Mouse (Mus musculus) left cerebral cortex, adult 2 months (tissue): ENCODE data around the gene Smg6. TPM values are rescaled to one million over a fixed set of nuclear protein-coding genes. Genes with fewer than 3 reads are reported as not detected.
A peak's percentile ranks its signal among the peaks of the same experiment; 100 is the strongest.

Experiments
- DNase-seq, 2 experiments: peaks; one replicate each; pipeline ENCODE4 v3.0.0; 2021 to 2022; ENCODE audit warnings: low spot score in 2 of 2, mixed read lengths in 1 of 2; ENCODE audit errors: extremely low spot score in 1 of 2
- H3K27ac ChIP-seq: fragments of 200-600 bp; 2 replicates; pipeline ENCODE4 v1.8.1; 2022
- H3K4me3 ChIP-seq: fragments of 200-600 bp; 2 replicates; pipeline ENCODE4 v1.8.1; 2022
- CTCF ChIP-seq: fragments of 200-600 bp; IDR thresholded peaks from 2 replicates; pipeline ENCODE4 v1.8.1; 2022; ENCODE audit warnings: antibody characterized with exemption, mild to moderate bottlenecking, moderate library complexity
- intact Hi-C: fragments of 180-260 bp; cut with DNase I; formaldehyde crosslinking; loops from one replicate; pipeline ENCODE4 v1.15.1; 2025
- total RNA-seq, 2 experiments: library from RNA; stranded (reverse); gene quantifications; 2 replicates each; pipeline ENCODE4 v1.2.3; 2021

Gene Smg6
- total RNA-seq, 2 experiments from 2014 or later, result 30.9 to 32.6 TPM

DNA sequence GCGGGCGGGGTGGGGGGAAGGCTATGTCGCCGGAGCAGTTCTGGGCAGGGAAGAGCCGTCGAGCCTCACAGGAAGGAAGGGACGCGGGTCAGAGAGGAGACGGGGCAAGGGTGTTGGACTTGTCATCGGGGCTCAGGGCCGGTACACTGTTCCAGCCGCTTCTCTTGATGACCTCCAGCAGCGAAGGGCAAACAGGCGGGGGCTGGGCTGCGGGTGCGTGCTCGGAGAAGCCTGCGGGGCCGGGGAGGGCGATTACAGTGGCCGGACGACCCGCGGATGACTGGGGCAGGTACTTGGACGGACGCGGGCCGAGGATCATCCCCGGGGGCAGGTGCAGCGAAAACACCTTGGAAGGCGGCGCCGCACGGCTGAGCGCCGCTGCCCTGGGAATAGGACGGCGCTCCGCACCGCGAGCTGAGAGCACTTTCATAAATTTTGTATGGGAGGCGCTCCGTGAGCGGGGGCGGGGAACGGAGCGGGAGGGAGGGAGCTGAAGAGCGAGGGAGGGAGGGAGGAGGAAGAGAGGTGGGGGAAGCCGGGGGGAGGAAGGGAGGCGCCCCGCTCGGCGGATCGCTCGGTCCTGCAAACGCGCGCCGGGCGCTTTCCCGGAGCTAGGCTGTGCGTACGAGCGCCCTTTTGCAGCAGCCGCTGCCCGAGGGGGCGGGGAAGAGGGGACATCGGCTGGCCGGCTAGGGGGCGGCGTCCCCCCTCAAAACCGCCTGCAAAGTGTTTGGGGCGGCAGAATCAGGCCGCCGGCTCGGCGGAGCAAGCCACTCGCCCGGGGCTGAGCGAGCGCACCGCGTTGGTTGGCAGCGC lies 267.8 kb downstream of the Smg6 start, which contains the start of gene Rtn4rl1:
Gene Rtn4rl1 (plus strand): TSS at position 528 of the 816 bp plus-strand sequence.
- intact Hi-C loops, result loop anchor here (1.0 to 5.0 kb wide), 4 partner anchors 37 to 269 kb away; partner anchors contain the start of gene Tlcd2
- H3K4me3 ChIP-seq, result peak within 1 kb of the TSS; percentile 87
- peak; percentile 74 to 76 for DNase-seq
- peak within 1 kb of the TSS; percentile 94 for H3K27ac ChIP-seq
- TF ChIP-seq CTCF, result no peak

DNA sequence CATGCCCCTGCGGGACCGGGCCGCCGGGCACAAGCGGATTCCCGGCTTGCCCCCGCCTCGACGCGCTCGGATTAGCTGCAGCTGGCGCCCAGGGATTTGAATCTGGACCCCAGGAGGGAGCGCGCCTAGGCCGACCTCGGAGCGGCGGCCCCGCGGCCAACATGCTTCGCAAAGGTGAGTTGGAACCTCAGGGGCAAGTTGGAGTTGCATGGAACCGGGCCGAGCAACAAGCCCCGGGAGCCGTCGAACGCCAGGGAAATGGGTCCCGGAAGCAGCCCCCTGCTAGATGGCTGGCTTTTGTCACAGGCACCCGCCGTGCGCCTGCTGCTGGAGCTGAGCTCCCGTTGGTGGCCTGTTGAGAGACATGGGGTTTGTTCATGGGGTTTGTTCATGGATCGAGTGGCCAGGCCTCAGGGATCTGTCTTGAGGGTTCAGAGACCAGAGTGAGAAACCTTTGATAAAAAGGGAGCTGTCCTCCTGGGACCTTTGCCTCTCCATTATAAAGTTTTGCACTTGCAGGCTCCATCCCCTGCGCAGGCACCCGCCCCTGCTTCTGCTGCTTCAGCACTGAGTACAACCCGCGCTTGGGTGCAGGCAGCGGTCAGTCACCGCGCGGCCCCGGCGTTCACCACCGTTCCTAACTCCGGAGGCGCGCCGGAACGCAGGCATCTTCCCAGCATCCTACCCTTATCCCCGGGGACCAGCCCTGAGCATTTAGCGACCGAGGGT lies 268.7 kb downstream of the Smg6 start:
- Histone ChIP-seq H3K4me3 (peak overlapping the region; percentile 87), H3K27ac (peak overlapping the region; percentile 94)
- intact Hi-C loops, result loop anchor here (5.0 kb wide), 2 partner anchors 203 to 268 kb away; partner anchors contain the start of gene Tlcd2
- no peak for TF ChIP-seq CTCF
- DNase-seq, result no peak

DNA sequence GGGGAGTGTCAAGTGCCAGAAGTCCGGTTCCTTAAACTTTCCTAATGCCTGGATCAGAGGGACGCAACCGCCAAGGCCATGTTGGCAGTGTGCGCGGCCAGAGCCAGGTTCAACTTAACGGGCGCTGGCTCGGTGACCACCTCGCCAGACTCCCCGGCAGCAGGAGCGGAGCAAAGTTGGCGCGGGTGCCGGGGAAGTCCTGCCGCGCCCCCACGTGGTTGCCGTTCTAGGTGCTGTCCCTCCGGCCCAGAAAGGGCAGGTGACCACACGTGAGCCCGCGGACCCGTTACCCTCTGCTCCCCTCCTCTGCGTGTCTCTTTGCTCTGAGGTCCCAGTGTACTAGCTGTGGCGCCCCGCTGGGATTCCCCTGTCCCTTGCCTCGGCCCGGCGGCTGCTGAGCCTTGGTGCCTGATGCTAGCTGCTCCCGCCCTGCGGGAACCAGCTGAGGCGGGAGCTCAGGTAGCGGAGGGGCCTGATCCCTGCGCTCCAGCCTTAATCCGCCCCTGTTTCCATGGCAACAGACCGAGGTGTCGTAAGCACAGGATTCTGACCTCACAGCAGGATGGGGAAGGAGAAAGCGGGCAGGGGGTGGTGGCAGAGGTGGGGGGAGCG lies 269.3 kb downstream of the Smg6 start:
- peak overlapping the region; percentile 87 for H3K4me3 ChIP-seq
- DNase-seq, result peak in 1 of 2 experiments; percentile 56
- intact Hi-C loops, result loop anchor here (5.0 kb wide), 2 partner anchors 202 to 267 kb away; partner anchors contain the start of gene Tlcd2
- H3K27ac ChIP-seq, result peak overlapping the region; percentile 94
- TF ChIP-seq CTCF, result peak; percentile 6; the same call in 1 of the 2 replicates

DNA sequence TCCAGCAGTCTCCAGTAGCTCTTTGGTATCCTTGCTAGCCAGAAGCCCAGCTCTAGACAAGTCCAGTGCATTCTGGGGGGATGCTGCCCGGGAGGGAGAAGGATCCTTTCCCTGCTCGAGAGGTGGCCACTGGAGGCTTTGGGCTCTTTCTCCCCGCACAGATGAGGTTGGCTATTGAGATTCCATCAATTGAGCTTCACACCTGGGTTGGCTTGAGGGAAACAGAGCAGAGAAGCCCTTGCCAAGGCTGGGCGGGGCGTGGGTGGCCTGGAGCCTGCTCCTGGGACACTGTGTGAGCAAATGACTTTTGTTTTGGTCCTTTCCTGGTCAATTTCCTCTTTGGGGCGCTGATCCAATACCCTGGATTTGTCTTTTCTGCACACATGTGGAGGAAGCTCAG lies 270.5 kb downstream of the Smg6 start:
- intact Hi-C loops, result no loop called here
- no peak for DNase-seq

DNA sequence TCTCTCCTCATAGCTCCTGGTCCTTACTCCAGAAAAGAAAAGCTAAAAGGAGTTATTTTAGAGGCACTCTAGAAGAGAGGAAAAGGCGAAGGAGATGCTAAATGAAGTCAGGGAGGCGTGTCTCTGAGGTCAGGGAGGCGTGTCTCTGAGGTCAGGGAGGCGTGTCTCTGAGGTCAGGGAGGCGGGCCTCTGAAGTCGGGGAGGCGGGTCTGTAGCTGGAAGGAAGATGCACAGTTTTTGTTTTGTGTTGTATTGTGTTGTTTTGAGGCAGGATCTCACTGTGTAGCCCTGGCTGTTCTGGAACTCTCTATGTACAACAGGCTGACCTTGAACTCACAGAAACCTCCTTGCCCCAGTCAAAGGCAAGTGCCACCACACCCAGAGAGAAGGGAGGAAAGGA lies 272.3 kb downstream of the Smg6 start:
- TF ChIP-seq CTCF, result no peak
- intact Hi-C loops, result no loop called here
- no peak for DNase-seq
- Histone ChIP-seq H3K4me3 (no peak overlapping the region), H3K27ac (no peak overlapping the region)

More for the DNA sequence above, 270.5 kb downstream of the Smg6 start:
- no peak for TF ChIP-seq CTCF
- H3K4me3 ChIP-seq, result peak overlapping the region; percentile 87
- H3K27ac ChIP-seq, result peak overlapping the region; percentile 94

DNA sequence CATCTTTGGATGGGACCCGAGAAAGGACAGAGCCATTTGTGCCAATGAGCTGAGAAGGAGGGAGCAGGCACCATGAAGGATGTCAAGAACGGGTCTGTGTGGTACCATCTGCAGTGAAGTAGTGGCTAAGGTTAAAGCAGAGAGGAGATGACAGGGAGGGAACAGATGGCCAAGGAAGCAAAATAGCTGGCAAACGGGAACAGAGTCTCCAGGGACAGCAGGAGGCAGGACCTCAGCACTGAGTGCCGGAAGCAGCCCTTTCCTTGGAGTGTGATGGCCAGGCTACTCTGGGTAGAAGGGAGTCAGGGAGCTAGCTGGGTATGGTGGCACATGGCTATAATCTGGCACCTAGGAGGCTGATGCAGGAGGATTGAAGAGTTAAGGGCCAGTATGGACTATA lies 273.2 kb downstream of the Smg6 start:
- intact Hi-C loops, result no loop called here
- no peak for DNase-seq

DNA sequence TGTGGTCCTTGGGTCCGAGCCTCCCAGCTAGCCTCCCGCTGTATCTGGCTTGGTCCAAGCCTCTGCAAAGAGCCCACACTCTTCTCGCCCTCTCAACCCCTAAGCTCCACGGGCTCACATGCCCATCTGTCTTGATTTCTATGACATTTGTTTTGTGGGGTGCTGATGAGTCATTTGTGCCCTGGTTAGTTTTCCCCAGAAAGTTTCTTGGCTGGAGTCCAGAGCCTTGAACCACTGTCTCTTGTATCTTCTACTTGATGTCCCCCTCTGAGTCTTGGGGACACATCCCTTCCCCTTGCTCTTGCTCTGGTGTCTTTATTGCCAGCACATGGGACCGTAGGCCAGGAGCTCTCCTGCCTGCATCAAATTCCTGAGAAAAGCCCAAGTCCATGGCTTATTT lies 274.3 kb downstream of the Smg6 start:
- TF ChIP-seq CTCF, result no peak

More for the DNA sequence above, 273.2 kb downstream of the Smg6 start:
- no peak for TF ChIP-seq CTCF
- Histone ChIP-seq H3K27ac (no peak overlapping the region), H3K4me3 (no peak overlapping the region)

DNA sequence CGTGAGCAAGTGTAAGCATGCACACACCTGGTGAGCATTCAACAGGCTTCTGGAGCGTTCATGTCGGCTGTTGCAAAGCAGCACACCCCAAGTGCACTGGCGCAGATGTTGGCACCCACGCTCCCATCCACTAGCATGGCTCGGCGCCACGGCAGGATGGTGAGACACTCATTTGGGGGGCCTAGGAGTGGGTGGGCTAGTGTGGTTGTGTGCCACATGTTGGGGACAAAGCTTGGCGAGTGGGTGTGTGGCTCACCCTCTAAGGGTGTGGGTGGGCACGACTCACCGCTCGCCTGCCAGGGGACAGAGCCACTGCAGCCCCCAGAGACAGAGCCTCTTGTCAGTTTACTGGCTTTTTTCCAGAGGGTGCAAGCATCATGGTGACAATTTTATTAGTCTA lies 275.3 kb downstream of the Smg6 start:
- DNase-seq, result peak; percentile 74 to 83
- intact Hi-C loops, result loop anchor here (2.0 kb wide), 1 partner anchor 16 kb away; no protein-coding TSS in a partner anchor
- no peak for TF ChIP-seq CTCF
- H3K4me3 ChIP-seq, result no peak overlapping the region
- H3K27ac ChIP-seq, result peak overlapping the region; percentile 61

More for the DNA sequence above, 274.3 kb downstream of the Smg6 start:
- peak overlapping the region; percentile 40; the same call in 1 of the 2 replicates for H3K27ac ChIP-seq
- H3K4me3 ChIP-seq, result no peak overlapping the region
- no peak for DNase-seq
- intact Hi-C loops, result loop anchor here (2.0 kb wide), 1 partner anchor 15 kb away; no protein-coding TSS in a partner anchor

DNA sequence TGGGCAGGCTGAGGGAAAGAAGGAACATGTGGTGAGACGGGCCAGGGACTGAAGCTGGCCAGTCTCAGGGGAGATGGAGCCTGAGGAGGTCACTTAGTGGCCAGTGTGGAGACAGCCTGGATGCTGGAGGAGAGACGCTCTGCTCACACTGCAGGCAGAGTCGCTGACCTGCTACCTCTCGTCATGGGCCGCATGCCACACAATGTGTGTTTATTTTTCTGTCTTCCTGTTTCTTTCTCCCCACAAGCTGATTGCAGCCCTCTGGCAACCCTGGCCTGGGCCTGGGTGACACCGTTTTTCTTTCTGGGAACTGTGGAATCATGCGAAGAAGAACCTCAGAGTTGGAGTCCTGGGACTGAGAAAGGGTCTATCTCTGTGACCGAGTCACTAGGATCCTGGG lies 276.1 kb downstream of the Smg6 start:
- no peak for DNase-seq
- TF ChIP-seq CTCF, result no peak
- H3K27ac ChIP-seq, result peak overlapping the region; percentile 61
- H3K4me3 ChIP-seq, result no peak overlapping the region
- intact Hi-C loops, result loop anchor here (2.0 kb wide), 1 partner anchor 17 kb away; no protein-coding TSS in a partner anchor

DNA sequence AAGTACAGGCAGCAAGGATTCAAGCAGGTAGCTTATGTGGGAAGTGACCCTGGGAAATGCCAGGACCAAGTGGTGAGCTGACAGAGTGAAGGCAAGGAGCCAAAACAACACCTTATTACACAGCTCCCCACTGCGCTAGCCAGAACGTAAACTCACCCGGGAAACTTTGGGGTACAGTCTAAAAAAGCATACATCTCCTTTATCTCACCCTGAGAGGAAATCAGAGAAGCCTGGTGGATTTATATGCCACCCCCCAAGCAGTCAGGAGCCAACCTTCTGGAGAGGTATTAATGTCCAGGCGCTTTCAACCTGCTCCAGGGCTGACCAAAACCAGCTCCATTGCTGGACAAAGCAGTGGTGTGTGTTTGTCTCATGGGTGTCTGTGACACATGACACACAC lies 278.3 kb downstream of the Smg6 start:
- intact Hi-C loops, result no loop called here
- TF ChIP-seq CTCF, result no peak
- no peak overlapping the region for H3K4me3 ChIP-seq
- no peak for DNase-seq
- H3K27ac ChIP-seq, result no peak overlapping the region

DNA sequence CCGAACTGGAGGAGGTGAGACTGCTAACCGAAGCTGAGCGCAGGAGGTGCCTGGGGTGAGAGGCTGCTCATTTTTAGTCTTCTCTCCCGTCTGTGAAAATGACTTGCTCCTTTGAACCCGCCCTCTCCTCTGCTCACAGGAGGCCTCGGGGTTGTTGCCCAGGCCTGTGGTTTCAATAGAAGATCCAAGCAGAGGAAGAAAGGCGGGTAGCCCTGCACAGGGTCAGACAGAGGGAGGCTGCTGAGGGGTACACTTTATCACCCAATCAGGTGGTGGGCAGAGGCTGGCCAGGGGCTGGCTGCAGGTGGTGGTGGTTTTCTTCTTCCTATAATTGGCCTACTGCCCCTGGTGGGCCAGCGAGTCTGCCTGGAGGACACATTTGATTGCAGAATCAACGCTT lies 278.8 kb downstream of the Smg6 start:
- no peak for DNase-seq
- no peak overlapping the region for H3K27ac ChIP-seq
- TF ChIP-seq CTCF, result no peak
- intact Hi-C loops, result no loop called here
- no peak overlapping the region for H3K4me3 ChIP-seq
